Mouse (Mus musculus): Measurements from ENCODE around the gene Nck2.

The Nck2 gene

DNA sequence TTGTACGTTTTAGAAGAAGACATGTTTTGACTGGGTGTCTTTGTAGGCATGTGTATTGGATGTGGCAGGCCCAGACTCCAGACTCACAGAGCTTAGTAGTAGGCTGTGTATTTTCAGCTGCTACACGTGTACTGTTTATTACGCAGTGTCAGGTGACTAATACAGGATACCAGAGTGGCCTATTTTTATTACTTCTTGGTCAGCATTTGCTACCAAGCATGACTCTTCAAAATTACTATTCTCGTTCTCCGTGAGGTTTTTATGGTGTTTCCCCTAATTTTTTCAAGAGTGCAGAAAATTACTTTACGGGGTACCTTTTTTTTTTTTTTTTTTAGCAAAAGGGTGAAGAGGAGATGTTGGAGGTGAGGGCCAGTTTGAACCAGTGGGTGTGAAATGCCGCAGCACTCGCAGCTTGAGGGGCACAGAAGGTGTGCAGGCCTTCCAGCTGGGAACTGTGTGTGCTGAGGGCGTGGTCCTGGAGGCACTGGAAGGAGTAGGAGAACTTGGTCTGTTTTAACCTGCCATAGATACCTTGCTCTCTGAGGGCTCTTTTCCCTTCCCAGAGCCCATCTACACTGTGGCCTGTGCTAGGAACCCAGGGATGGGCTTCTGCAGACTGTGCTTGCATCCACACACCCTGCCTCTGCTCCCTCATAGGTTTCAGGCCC, 21.7 kb downstream of the Nck2 start:
- no peak for DNase-seq (ENCODE audit: extremely low read depth, low read depth, low spot score)

DNA sequence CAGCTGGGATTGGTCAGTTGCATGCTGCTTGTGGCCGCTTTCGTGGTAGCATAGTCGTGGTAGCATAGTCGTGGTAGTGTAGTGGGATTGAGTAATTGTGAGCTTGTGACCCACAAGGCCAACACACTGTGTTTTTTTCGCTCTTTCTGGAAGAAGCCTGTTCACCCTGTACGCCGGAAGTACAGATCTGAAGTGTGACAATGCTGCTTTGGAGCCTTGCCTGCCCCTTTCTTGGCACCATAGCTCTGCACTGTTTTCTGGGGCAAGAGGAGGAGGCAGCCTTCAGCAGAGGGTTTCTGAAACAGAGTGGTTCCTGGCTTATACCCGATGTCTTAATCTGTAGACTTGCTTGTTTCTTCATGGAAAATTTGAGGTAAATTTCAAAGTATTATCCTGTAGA, 23.3 kb downstream of the Nck2 start:
- no peak for DNase-seq (ENCODE audit: extremely low read depth, low read depth, low spot score)

DNA sequence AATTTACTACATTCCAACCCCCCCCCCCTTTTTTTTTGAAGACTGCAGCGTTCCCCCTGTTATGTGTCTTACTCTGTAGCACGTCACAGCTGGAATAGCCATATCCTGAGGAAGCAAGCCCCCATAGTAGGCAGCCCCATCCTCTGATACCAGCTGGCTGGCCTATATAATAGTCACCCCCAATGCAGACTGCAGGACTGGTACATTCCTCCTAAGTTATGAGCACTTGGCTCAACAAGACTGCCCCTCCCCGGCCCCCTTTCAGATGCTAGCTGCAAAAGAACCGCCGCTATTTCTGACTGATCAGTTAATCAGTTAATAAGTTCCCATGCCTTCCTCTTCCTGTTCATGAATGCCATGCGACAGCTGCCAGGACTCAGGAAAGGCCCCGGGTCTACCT, 23.8 kb downstream of the Nck2 start:
- no peak for DNase-seq (ENCODE audit: extremely low read depth, low read depth, low spot score)

DNA sequence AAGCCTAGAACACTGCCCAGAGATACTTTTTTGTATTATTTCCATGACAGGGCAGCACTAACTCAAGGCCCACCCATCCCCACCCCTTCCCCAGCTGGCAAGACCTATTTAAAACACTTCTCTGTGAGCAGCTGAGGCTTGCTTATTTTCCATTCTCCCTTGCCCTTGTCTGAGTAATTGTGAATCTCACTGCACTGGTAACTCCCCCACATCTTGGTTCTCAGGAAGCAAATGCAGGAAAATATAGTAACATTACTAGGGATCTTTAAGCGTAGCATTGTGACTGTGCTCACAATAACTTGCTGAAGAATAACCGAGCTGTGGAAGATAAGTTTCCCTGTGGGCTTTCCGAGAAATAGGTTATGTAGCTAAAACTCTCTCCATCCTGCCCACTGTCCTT, 24.6 kb downstream of the Nck2 start:
- DNase-seq (ENCODE audit: extremely low read depth, low read depth, low spot score) = no peak

DNA sequence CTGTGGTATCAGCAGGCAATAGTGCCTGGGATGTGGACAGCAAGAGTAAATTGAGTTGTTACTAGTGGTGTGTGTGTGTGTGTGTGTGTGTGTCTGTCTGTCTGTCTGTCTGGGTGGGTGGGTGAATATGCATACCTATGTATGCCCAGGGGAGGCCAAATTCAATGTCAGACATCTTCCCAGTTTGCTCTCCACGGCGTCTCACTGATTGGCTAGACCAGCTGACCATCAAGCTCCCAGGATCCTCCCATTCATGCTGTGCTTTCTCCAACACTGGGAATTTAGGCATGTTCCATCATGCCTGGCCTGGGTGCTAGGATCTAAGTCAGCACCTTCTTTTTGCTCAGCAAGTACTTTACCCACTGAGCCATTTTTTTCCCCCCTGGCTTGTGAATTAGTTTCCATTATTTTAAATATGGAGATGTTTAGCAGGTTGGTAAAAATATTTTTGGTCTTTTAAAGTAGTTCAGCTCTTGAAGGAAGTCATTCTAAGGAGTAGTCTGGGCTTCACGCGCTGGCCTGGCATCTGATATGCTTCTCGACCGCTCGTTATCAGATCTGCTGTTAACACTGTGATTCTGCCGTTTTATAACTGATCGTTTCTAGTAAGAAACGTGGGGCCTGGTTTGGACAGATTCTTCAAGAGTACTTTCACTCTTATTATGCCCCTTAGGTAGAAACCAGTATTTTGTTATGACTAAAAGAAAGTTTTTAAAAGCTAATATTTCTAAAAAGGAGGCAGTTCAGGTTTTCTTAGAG, 26.2 kb downstream of the Nck2 start:
- DNase-seq (ENCODE audit: extremely low read depth, low read depth, low spot score) = no peak

DNA sequence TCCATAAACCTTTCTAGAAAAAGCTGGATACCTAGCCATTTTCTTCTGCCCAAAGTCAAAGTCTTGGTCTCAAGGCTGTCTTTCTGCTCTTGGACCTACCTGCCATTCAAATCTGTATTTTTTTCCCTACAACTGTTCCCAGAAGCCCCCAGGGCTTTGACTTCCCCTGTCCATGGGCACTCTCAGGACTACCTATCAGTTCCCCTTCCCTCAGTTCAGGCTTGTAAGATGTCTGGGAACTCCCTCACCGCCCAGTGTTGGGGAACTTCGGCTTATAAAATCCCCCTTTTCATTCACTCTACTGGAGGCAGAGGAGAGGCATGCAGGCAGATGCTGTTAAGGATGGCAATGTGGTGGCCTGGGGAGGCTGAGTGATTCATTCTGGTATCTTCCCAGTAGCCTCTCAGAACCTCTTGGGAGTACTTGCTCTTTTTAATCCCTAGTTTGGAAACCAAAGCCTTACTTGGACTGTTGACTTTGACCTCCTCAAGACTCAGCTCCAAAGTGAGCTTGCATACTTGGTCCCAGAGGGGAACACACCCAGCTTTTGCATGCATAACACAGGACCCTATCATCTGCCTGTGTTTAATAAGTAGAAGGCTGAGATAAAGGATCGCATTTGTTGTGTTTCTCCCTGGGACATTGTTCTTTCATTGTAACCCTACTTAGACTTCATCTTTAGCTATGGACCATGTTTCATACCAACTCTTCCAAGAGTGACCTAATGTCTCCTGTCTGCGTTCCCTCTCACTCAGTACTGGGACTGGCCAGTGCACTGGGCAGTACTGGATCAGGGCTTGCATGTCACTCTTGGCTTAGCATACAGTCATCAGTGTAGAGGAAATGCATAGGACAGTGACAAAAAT, 27.0 kb downstream of the Nck2 start:
- DNase-seq (ENCODE audit: extremely low read depth, low read depth, low spot score) = no peak

DNA sequence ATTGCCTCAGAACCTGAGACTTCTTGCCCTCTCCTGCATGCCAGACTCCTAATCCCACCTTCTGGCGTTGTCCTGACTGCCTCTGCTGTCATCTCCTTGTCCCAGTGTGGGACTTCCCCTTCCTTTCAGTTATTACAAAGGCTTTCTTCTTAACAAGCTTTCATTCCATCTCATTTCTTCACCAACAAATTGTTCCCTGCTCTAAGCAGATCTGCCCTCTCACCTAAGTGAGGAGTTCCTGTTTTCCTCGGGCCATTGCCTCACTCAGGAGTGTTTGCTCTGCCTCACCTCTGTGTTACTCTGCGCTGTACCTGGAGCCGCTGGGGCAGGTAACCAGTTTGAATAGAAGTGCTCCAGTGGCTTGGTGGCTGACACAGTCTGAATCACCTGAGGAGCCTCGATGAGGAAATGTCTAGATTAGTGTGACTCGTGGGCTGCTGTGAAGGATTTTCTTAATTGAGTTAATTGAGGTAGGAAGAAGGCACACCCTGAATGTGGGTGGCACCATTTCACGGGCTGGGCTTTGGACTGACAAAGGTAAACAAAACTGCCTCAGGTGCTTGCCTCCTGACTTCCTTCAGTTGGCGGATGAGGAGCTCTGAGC, 27.8 kb downstream of the Nck2 start:
- peak; percentile 94 for DNase-seq (ENCODE audit: extremely low read depth, low read depth, low spot score)

DNA sequence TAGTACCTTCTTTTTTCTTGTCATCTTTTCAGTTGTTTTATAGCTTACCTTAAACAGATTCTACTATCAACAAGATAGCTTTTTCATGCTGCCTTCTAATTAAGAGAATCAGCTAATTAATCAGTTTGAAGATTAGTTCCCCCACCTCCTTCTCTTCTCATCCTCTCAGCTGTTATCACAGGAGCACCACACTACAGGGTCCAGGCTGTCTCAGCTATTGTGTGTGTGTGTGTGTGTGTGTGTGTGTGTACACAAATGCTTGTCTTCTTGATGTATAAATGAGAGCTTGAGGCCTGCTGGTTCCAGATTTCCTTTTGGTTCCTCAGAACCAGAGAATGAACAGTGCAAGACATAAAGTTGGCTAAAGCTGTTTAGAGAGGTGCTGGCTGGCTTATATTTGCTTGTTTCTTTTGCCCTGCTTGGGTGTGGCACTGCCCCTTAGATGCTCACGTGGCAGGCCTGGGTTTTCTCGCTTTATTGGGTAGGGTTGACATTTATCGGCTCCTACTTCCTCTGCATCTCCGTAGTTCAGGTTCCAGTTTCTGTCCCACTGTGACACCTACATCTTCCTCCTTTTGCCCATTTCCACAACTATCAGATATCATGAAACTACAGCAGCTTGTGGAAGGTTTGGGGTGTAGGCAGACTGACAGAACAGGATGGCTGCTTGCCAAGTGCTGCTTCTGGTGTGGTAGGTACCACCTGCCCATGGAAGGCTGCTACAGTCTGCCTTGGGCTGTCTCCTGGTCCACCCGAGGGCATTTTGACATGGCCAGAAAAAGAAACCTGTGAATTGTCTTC, 29.6 kb downstream of the Nck2 start:
- DNase-seq (ENCODE audit: extremely low read depth, low read depth, low spot score) = no peak

DNA sequence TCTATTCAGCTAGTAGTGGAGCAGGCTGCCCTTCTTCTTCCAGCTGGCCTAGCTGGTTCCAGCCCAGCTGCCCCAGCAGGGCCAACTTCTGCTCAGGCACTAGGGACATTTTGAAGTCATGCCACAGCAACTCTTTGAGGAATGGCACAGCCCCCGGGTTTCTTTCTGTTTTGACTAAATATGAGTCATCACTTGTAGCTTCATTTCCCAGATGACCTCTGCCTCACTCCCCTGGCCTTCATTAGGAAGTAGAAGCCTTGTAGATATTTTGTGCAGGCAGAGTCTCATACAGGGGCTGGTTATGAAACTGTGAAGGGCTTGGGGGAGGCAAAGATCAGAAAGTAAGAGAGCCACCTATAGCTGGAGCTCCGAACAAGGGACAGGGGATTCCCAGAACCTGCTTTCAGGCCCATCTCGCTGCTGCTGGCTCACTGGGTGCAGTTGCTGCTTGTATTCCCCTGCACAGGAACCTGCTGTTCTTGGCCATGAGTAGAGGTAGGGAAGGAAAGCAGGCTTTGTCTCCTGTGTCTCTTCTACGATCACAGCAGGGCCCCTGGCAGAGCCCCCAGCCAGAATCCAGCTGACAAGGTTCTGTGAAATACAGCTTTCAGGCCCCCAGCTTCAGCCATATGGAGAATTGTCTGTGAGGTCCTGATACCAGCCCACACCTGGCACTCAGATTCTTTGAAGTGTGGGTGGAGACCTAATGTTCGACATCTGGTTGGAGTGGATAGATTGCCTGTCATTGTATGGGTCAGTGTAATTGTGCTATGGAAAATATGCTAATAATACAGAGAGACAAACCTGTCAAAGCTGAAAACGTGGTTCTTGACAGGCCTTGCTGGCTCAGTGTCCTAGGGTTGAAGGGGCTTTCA, 30.4 kb downstream of the Nck2 start:
- no peak for DNase-seq (ENCODE audit: extremely low read depth, low read depth, low spot score)

DNA sequence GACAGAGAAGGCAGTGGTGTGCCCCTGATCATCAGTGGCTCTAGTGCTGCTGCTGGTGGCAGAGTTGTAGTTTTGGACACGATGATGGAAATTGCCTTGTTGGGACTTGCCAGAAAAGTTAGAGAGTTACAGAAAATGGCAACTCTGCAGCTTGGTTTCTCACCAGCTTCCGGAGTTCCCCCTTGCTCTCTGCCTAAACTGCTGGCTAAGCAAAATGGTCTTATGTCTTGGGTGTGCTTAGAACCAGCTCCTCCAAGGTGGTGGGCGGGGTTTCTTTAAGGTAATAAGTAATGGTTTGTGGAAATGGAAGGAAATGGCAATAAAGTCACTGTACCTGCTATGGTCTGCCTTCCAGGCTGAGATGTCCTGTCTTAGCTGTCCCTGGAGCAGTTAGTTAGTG, 33.6 kb downstream of the Nck2 start:
- no peak for DNase-seq (ENCODE audit: extremely low read depth, low read depth, low spot score)

DNA sequence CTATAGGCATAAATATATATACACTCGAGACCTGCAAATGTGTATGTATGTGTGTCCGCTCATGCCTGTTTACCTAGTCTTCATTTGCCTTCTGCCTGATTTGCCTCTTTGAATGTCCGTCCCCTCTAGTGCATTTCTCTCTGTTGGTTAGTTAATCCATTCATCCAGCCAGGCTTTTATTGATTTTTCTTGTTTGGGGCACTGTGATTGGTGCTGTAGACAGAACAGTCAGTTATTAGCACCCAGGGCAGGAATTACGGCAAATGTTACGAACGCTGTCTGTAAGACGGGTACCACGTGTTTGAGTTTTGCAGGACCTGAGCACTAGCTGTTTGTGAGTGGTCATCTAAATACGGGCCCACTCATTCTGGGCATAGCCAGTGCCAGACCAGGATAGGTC, 40.8 kb downstream of the Nck2 start:
- DNase-seq (ENCODE audit: extremely low read depth, low read depth, low spot score) = no peak

DNA sequence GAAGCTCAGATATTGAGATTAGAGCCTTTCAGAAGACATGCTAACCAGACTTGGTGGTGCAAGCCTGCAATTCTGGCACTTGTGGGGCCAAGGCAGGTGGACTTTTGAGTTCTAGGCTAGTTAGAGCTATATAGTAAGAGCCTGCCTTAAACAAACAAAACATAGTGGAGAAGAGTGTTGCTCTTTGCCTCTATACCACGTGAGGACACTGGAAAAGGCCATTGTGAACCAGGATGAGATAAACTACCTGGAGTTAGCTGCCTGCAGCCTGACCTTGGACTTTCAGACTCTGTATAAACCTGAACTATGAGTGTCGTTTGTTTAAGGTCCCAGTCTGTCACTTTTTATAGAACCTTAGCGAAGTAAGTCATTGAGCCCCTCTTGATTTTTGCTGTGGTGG, 42.1 kb downstream of the Nck2 start:
- no peak for DNase-seq (ENCODE audit: extremely low read depth, low read depth, low spot score)

DNA sequence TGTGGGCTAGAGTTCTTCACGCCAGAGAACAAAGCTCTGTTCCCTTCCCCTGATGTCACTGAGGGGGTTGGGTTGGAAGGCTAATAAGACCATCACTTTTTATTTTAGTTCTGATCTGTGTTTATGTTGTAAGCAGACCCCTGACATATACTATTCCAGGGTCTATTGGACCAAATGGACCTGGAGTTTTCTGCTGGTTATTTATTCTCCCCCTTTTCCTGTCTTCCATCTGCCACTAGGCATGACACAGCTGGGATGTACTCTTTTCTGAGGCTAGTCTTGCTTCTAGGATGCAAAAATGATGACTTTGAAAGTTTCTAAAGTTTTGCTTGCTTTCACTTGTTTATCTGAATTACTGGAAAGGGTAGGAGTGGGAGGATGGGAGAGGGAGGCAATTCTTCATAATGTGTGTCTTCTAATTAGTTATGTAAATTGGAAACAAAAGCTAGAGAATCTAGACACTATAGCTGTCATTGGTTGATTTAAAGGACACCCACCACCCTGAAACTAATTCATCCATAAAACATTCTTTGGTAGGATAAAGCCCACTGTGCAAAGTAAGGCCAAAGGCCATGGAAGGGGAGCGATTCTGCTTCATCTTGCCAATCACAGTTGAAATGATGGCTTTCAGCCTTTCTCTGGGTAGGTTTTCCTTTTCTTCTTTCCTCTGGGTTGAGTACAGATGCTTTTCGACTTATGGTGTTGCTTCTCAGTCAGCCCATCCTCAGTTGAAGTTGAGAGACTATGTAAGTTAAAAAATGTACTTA, 42.8 kb downstream of the Nck2 start:
- DNase-seq (ENCODE audit: extremely low read depth, low read depth, low spot score) = no peak

DNA sequence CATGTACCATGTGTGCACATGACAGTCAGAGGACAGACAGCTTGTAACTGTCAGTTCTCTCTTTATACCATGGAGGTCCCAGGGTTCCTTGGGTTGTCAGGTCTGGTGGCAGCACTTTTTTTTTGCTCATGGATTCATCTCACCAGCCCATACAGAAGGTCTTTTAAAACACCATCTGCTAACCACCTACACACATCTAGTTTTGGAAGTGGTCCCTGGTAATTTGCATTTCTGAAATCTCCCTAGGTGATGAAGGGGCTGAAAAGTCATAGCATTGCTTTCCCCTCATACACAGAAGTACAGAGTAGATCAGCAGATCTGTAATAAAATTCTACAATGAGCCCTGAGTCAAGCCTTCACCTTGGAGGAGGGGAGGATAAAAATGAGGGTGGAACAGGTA, 44.9 kb downstream of the Nck2 start:
- no peak for DNase-seq (ENCODE audit: extremely low read depth, low read depth, low spot score)

DNA sequence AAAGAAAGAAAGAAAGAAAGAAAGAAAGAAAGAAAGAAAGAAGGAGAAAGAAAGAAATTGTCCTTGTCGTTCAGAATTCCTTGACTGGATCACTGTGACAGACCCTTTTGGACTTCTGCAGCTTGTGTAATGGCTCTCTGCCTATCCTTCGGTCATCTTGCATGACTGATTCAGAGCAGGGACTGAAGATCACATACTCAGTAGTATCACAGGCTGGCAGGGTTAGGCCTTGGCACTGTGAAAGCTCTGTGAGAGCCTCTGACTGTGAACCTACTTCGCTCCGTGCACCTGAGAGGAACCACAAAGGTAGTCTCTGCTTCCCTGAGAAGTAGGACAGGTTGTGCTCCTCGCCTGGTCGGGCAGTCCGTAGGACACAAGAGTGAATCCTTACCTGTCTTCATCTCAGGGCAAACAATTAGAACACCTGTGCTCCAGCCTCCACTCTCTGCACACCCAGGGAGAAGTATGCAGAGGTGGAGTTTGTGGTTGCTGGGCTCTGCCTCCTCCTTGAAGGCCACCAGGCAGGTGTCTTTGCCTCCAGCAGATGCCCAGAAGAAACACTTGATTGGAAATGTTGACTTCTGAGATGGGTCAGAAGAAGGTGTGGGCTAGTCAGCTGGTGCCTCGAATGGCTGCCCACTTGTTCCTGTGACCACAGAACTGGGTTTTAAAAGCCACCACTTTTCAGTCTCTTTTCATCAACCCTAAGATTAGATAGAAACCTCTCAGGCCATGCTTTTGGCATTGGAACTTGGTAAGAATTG, 47.3 kb downstream of the Nck2 start:
- no peak for DNase-seq (ENCODE audit: extremely low read depth, low read depth, low spot score)

DNA sequence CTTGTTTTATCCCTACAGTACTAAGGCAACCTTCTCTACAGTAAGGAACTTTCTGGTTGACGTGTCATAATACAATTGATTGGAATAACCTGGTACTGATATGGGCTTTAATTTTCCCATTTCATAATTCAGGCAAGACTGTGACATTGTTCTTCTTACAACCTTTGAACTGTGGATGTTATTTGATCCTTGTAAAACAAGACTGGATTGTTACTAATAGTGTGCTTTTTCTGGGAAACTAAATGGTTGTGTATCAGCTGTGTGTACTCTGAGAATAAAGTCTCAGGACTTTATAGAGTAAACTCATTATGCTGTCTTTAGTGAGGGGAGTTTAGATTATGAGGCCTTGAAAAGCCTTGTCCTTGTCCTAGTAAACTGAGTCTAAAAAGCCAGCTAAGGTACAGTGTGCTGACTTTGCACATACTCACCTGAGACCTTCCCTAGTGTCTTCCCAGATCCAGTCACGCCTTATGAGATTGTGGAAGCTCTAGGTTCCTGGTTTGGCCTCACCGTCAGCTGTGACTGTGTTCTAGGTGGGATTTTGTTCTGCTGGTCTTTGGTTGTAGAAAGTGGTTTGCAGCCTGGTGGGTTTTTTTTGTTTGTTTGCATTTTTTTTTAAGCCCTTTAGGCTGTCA, 48.5 kb downstream of the Nck2 start:
- DNase-seq (ENCODE audit: extremely low read depth, low read depth, low spot score) = no peak

DNA sequence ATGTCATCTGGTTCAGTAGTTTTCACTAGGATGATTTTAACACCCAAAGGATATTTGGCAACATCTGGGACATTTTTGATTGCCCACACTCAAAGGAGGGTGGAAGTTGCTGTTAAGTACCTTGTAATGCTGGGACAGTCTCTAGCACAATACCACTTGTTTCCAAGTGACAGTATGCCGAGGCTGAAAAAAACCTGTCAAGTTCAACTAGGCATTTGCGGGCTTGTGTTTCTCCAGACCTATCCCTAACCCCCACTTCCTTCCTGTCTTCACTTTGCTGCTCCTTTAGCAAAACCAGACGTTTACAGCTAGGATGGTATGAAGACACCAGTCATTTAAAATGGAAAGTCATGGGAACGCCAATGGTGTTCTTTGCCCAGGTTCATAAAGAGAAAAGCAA, 51.7 kb downstream of the Nck2 start:
- no peak for DNase-seq (ENCODE audit: extremely low read depth, low read depth, low spot score)

DNA sequence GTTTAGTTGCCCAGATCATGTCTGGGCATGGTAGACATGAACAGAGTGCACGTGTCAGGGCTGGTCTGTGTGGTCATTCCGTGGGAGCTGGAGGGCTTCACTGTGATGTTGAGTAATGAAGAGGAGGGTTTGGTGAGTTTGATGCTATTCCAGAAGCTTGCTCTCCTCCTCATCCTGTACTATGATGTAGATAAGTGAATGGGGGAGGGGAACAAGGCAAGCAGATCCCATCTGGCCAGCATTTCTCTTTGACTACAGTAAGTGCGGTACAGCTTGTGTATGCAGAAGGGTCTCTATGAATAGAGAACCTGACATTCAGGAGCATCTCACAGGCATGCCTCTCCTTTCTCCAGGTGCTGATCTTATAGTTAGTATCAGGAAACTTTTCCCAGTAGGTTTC, 52.6 kb downstream of the Nck2 start:
- no peak for DNase-seq (ENCODE audit: extremely low read depth, low read depth, low spot score)

All from fat pad, adult 2 months (tissue).